Mouse (Mus musculus) gastrocnemius, postnatal 36 days (tissue): ENCODE data around the gene Ecel1. TPM values are rescaled to one million over a fixed set of nuclear protein-coding genes. Genes with fewer than 3 reads are reported as not detected.
A peak's percentile ranks its signal among the peaks of the same experiment; 100 is the strongest.

Experiments
- DNase-seq, 2 experiments: peaks; one replicate each; pipeline ENCODE4 v3.0.0; 2022
- intact Hi-C: fragments of 180-260 bp; cut with DNase I; formaldehyde crosslinking; loops from one replicate; pipeline ENCODE4 v1.15.1; 2025
- long read RNA-seq, 2 experiments: library from polyadenylated mRNA; stranded (forward); transcript quantifications; one replicate each; pipeline ENCODE4 v2.0.0; 2021
- total RNA-seq, 2 experiments: library from RNA; stranded (reverse); gene quantifications; 2 replicates each; pipeline ENCODE4 v1.2.3; 2021

Gene Ecel1
- total RNA-seq = not detected
- long read RNA-seq, experiment 1 = 0 reads
- long read RNA-seq, experiment 2 = 0 reads

DNA sequence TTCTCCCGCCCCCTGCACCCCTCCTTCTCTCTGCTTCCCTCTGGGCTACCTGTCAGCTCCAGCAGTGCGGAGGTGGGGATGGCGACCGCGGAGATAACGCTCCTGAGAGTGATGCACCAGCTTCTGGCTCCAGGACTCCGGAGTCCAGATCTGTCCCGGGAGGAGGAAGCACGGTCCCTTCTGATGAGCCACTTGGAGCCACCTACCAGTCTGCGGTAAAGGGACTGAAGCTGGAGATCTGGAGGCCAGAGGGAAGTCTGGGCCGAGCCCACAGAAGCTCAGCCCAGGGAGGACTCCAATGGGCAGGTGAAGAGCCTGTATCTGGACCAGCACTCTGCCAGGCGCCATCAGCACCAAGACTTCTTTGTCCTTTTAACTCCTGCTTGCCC, at the start of gene Ecel1:
Gene Ecel1 (minus strand): TSS at position 323 of the 389 bp plus-strand sequence.
- intact Hi-C loops = no loop called here
- no peak for DNase-seq

DNA sequence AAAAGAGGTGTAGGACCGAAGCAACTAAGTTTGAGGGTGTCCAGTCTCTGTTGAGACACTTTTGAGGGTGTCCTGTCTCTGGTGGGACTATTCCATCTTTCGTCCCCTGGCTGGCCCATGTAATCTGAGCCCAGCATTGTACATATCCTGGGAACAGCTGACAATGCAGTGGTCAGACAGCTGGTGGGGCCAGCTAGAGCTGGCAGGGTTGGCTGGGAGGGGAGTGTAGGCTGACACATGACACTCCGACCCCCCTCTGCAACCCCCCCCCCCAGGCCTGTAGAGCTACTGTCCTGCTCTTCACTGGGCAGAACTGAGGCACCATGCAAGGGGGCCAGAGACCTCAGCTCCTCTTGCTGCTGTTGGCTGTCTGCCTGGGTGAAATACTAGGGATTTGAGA, 49.2 kb upstream of the Ecel1 start:
- no peak for DNase-seq
- intact Hi-C loops = no loop called here

- intact Hi-C loops = no loop called here
- no peak for DNase-seq
These were observed 48.7 kb upstream of the Ecel1 start for GRCm38 (mm10) chr1:87205038-87205437.

GRCm38 (mm10) chr1:87204465-87204864, 48.1 kb upstream of the Ecel1 start, which contains the start of gene Chrng:
Gene Chrng (plus strand): TSS chr1:87204657.
- DNase-seq = no peak
- intact Hi-C loops = no loop called here

DNA sequence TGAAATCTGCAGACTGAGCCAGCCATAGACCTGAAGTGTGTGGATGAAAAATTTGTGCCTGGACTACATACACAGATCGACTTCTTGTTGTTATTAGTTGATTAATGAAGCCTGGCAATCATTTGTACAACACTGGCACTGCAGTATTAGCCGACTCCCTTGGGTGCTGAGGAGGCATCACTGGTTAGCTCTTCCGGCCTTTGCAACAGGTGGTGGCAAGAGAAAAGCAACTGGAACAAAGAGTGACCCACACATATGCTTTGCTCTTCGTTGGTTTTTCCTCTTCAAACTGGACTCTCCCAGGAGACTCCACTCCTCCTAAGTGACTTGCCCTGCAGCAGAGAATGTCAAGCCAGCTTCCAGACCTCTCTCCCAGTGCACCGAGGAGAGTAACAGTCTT, 47.5 kb upstream of the Ecel1 start:
- DNase-seq = no peak
- intact Hi-C loops = no loop called here

DNA sequence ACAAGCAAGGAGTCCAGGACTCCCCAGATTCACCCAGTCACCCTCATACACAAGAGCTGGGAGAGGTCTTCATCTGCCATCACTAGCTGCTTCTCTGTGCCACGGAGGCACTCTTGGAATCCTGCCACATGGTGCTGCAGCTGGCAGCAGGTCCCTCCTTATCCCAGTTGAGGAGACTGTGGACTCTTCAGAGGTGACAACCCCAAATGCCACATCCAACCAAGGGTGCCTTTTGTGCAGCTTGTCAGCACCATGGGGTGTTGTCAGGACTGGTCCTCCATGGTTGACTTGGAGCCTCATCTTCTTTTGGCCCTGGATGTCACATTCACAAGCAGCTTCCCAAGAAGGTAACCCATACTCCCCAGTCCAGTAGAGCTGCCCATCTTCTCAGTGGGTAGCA, 45.5 kb upstream of the Ecel1 start:
- intact Hi-C loops = no loop called here

GRCm38 (mm10) chr1:87200811-87201210, 44.5 kb upstream of the Ecel1 start:
- intact Hi-C loops = no loop called here

More for the DNA sequence above, 45.5 kb upstream of the Ecel1 start:
- no peak for DNase-seq

GRCm38 (mm10) chr1:87198119-87199065, 42.1 kb upstream of the Ecel1 start:
- intact Hi-C loops = no loop called here

More at GRCm38 (mm10) chr1:87200811-87201210, 44.5 kb upstream of the Ecel1 start:
- DNase-seq = no peak

DNA sequence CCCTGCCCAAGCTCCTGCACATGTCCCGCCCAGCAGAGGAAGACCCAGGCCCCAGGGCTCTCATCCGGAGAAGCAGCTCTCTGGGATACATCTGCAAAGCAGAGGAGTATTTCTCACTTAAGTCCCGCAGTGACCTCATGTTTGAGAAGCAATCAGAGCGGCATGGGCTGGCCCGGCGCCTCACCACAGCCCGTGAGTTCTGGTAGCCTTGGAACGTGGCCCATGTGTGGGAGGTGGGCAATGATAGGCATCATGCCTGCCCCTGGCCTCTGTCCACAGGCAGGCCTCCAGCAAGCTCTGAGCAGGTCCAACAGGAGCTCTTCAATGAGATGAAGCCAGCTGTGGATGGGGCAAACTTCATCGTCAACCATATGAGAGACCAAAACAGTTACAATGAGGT, 41.0 kb upstream of the Ecel1 start:
- intact Hi-C loops = no loop called here

More at GRCm38 (mm10) chr1:87198119-87199065, 42.1 kb upstream of the Ecel1 start:
- no peak for DNase-seq

GRCm38 (mm10) chr1:87190429-87190828, 34.1 kb upstream of the Ecel1 start, which contains the start of gene Chrnd:
Gene Chrnd (plus strand): TSS chr1:87190607.
- intact Hi-C loops = no loop called here
- DNase-seq = no peak

More for the DNA sequence above, 41.0 kb upstream of the Ecel1 start:
- DNase-seq = no peak

DNA sequence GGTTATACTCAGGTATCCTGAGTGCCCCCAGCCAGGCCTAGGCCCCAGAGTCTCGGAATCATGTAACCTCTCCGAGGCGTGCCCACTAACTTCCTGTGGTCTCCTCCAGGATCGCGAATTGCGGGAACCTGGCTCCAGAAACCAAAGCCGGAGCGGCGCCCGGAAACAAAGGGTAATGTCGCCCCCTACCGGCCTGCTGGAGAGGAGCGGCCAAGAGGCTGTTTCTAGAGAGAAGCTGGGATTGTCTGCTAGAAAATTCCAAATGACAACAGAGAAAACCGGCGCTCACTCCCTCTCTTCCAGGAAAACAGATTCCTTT, 30.7 kb upstream of the Ecel1 start:
- peak; percentile 48 to 58 for DNase-seq
- intact Hi-C loops = loop anchor here (10.0 kb wide), 2 partner anchors 532 to 572 kb away; no protein-coding TSS in a partner anchor

GRCm38 (mm10) chr1:87186261-87187036, 30.1 kb upstream of the Ecel1 start:
- intact Hi-C loops = loop anchor here (10.0 kb wide), 2 partner anchors 532 to 572 kb away; no protein-coding TSS in a partner anchor
- no peak for DNase-seq

DNA sequence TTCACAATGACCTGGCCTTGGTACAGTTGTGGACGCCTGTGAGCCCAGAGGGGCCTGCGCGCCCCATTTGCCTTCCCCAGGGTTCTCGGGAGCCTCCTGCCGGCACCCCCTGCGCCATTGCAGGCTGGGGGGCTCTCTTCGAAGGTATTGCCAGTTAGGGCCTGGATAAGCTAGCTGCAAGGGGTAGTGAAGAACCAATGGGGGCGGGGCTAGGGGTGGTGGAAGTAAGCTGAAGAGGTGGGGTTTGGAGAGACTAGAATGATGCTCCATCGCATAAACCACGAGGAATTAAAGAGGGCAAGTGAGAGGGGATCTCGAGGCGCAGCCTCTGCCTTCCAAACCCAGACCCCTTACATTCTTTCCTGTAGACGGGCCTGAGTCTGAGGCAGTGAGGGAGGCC, 29.2 kb upstream of the Ecel1 start:
- no peak for DNase-seq
- intact Hi-C loops = loop anchor here (10.0 kb wide), 2 partner anchors 531 to 571 kb away; no protein-coding TSS in a partner anchor

DNA sequence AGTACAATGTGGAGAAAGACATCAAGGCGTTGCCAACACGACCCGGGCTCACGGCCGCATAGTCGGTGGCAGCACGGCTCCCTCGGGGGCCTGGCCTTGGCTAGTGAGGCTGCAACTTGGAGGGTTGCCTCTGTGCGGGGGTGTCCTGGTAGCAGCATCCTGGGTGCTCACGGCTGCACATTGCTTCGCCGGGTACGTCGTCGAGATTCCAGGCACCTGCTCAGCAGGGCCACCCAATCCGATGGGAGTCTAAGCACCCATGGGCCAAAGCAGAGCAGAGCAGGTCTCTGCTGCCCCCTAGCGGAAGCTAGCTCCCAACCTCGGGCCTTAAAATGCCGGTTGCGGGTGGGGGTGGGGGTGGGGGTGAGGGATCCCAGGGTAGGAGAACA, 28.4 kb upstream of the Ecel1 start:
- intact Hi-C loops = loop anchor here (10.0 kb wide), 2 partner anchors 530 to 570 kb away; no protein-coding TSS in a partner anchor
- DNase-seq = peak; percentile 47 to 55

DNA sequence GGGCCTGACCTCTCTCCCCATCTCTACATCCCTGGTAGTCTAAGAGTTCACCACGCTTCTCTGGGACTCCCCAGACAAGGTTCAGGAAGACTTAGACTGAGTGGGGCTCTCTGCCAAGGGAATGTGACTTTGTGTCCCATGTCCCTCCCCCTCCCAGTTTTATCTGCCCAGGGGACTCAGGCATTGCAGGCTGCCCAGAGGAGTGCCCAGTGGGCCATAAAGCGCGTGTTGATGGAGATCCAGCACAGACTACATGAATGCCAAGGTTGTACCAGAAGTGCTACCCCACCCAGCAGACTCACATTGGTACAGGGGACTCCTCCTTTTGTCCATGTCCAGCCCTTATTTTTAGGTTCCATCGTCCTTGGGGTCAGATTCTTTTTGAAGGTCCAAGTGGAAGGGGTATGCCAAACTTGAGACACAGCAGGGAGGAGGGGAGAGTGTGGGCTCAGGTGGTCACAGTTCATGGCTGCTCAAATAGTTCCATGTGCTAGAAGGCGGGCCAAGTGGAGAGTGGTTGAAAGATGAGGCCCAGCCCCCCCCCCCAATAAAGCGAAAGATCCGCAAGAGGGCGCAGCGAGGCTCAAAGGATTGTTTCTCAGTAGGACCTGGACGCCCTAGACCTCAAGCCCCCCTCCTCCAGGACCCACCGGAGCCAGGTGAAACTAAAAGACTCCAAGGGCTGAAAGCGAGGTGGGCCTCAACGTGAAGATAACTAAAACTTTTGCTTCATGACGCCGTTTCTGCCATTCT, 27.9 kb upstream of the Ecel1 start:
- intact Hi-C loops = loop anchor here (10.0 kb wide), 2 partner anchors 529 to 569 kb away; no protein-coding TSS in a partner anchor
- DNase-seq = no peak

DNA sequence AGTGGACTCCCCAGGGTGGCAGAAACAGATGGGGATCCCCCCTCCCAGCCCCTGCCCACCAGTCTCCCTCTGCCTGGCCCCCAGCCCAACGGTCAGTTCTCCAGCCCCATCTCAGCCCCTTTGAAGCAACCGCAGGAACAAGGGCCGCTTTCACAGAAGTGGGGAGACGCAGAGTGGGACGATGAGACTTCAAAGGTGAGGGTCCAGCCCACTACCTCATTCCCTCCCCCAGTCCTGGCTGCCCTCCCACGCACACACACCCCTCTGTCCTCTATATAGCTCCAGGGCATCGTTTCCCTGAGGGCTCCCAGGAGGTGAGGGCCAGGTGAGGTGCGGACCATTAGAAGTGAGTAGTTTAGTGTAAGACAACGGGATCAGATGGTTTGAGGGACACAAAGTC, 26.7 kb upstream of the Ecel1 start, which contains the start of gene Prss56:
Gene Prss56 (plus strand): TSS at position 301 of the 400 bp plus-strand sequence.
- DNase-seq = no peak
- intact Hi-C loops = loop anchor here (10.0 kb wide), 2 partner anchors 528 to 568 kb away; no protein-coding TSS in a partner anchor

DNA sequence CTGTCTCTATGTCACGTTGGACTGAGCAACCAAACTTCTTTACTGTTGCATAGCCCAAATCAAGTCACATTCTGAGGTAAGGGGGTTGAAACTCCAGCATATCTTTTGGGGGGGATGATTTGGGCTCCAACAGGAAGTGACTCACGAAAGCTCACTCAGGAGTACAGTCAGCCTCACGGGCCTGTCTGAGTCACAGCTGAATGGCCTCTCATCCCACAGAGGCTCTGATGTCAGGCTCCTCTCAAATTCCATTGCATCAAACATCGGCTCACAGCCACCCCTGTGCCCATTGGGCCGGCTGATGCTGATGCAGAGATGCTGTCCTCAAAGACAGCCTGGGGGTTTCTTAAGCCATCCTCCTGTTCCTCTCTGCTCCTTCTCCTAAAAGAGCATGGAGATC, 24.6 kb upstream of the Ecel1 start:
- intact Hi-C loops = loop anchor here (10.0 kb wide), 2 partner anchors 526 to 566 kb away; no protein-coding TSS in a partner anchor
- no peak for DNase-seq

DNA sequence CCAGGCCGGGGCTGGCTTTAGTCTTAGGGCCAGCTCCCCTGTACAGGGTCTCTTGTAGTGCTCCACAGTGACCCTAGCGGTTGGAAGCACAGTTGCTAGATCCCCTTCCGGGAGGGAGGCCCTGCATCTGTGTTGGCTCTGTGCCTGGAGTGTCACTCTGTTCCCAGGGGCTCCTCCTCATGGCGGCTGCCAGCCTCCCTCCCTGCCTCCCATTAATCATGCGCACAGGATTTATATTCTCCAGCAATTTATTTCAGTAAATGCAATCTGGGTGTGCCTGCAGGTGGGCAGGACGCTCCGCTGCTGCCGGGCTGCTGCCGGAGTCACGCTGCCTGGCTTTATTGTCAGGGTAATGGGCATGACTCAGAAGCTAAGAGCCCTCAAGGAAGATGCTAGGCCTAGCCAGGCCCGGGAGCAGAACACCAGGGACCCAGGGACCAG, 19.6 kb upstream of the Ecel1 start:
- intact Hi-C loops = no loop called here
- DNase-seq = no peak

DNA sequence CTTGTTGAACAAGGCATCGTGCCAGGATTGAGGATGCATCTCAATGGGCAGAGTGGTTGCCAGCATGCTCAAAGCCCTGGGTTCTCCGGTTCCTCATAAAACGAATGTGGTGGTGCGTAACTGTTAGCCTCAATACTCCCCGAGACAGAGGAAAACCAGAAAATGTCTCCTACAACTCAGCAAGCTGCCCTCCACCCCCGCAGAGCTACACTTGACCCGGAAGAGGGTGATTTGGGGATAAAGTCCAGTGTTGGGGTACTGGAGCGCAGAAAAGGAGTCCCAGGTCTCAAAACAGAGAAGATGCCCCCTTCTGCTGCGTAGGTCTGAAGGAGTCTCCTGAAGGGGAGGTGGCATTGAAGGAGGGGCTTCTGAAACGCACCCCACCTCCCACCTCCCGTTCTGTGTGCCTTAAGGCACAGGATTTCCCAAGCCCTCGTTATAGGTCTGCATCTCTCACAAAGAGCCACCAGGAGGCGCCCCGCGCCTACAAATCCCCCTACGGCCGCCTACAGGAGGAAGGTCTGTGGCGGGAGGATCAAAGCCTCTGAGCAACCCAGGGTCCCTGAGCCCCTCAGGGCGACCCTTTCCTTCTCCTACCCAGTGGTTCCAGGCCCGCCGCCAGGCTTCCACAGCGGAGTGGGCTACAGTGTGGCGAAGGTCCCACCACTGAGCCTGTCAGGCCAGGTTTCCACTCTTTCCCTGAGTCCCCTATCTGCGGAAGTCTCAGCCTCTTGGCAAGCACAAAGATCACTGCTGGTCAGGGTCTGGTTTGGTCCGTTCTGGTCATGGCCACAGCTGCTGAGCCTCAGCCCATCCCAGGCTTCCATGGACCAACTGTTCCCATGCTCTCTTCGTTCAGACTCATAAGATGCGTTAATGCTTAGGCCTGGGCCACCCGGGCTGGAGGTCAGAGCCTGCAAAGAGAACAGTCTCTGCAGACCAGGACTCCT, 18.0 kb upstream of the Ecel1 start:
- intact Hi-C loops = no loop called here
- DNase-seq = peak in 1 of 2 experiments; percentile 62
